Mouse (Mus musculus) c-Kit-positive CD71-negative TER-119-negative erythroid progenitor cells, embryonic 14.5 days (primary cell): ENCODE measurements around the gene Cavin1.
"Not testable (repeated sequence)": the region's sequence is repeated elsewhere in the genome, so short reads cannot be mapped to it uniquely, and the experiment has no call there.

Source experiments
- DNase-seq: peaks from one replicate; pipeline ENCODE4 v3.0.0-alpha.2; 2013; ENCODE audit warnings: low read depth

The Cavin1 gene

GRCm38 (mm10) chr11:100970557-100970937, at the start of gene Cavin1:
Gene Cavin1, minus strand, starts transcription at chr11:100970887.
- no peak for DNase-seq

GRCm38 (mm10) chr11:101011641-101012040, 41.0 kb upstream of the Cavin1 start:
- no peak for DNase-seq

- DNase-seq = peak; percentile 48
Measured at GRCm38 (mm10) chr11:101009888-101010784, 39.4 kb upstream of the Cavin1 start.

DNA sequence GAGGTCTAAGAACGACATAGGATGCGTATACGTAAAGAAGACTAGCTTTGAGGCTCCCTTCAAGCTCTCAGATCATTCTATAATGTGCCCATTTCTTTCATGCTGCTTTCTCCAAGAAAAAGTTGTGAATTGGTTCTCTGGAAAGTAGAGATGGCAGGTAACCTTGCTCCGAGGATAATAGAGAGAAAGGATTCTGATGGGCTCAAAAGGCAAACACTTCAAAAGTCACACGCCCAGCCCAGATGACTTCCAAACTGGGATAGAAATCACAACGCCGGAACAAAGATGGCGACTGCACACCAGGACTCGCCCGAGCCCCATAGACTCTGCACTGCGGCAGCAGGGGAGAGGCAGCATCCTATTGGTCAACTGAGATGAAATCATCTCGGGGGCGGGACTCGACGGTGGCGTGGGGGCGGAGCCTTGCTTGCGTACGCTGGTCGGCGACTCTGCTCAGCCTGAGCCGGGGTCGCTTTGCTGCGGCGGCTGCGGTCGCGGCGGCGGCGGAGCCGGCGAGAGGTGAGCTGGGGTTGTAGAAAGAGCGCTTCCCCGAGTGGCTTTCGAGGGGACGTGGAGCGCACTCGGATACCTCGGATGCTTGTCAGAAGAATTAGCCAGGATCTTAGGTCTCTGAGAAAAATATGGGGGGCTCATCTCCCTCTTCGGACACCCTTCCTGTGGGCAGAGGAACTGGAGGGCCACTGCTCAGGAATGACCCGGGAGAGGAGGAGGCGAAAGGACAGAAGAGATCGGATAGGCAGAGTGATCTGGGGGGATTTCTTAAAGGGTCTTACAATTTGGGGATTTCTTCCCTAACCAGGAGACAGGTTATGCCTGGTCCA, 38.6 kb upstream of the Cavin1 start, which contains the start of gene Atp6v0a1:
Atp6v0a1 (plus strand) TSS at position 407 of the 842 bp plus-strand sequence.
- DNase-seq = peak; percentile 92

- peak; percentile 82 for DNase-seq
Measured at GRCm38 (mm10) chr11:101008206-101009045, 37.7 kb upstream of the Cavin1 start.

GRCm38 (mm10) chr11:101003025-101003685, 32.5 kb upstream of the Cavin1 start:
- DNase-seq = no peak

DNA sequence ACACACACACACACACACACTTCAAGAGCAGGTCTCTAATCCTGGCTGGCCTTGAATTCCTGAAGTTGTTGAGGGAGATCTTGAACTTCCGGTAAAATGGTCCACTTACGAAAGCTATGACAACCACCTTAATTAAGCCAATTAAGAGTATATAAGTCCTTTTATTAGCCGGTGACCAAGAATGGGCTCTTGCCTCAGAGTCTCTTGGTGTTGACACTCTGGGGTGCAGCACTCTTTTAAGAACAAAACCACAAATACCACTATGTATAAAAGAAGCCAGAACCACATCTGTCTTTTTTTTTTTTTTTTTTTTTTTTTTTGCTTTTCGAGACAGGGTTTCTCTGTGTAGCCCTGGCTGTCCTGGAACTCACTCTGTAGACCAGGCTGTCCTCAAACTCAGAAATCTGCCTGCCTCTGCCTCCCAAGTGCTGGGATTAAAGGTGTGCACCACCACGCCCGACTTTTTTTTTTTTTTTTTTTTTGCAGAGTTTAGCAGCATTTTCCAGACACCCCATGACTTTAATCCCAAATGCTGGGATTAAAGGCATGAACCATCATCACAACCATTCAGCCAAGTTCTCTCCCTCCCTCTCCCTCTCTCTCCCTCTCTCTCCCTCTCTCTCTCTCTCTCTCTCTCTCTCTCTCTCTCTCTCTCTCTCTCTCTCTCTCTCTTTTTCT, 31.3 kb upstream of the Cavin1 start:
- not testable (repeated sequence) for DNase-seq

GRCm38 (mm10) chr11:100999254-100999653, 28.6 kb upstream of the Cavin1 start:
- DNase-seq = no peak

DNA sequence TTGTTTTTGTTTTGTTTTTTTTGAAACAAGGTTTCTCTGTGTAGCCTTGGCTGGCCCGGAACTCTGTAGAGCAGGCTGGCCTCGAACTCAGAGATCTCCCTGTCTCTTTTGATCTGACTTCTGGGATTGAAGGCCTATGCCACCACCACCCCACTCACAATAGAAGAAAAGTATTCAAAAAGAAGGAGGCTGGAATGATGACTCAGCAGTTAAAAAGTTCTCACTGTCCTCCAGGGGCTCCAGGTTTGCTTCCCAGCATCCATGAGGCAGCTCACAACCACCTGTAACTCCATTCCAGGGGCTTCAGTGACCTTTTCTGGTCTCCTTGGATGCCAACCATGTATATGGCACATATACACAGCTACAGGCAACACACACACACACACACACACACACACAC, 28.1 kb upstream of the Cavin1 start:
- DNase-seq = no peak

DNA sequence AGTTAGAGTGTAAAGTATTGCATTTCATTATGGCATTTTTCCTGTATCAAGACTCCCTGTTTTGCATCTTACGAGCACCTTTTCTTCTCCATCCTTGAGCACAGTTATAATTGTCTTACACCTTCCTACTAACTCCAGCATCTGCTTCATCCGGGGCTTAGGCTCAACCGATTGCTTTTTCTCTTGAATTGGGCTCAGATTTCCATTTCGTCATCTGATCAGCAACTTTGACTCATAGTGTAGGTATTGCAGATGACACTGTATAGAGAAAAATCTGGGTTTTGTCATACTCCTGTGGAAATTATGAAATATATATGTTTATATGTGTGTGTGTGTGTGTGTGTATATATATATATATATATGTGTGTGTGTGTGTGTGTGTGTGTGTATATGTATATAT, 25.8 kb upstream of the Cavin1 start:
- no peak for DNase-seq

- no peak for DNase-seq
Measured at GRCm38 (mm10) chr11:100994655-100995054, 24.0 kb upstream of the Cavin1 start.

DNA sequence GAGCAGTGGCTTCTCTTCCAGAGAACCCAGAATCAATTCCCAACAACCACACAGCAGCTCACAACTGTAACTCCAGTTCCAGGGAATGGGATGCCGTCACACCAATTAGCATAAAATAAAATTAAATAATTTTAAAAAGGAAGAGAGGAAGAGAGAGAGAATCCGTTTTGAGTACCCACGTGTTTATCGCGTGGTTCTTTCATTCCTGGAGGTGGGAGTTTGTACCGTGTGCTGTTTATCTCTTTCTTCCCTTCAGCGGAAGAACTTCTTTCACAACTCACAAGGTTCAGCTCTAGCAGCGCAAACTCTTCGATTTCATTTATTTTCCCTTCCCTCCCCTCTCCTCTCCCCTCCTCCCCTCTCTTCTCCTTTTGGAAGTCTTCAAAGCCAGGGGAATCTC, 23.5 kb upstream of the Cavin1 start:
- no peak for DNase-seq

GRCm38 (mm10) chr11:100993437-100993836, 22.8 kb upstream of the Cavin1 start:
- no peak for DNase-seq

- no peak for DNase-seq
Measured at GRCm38 (mm10) chr11:100991027-100991534, 20.4 kb upstream of the Cavin1 start.

GRCm38 (mm10) chr11:100989666-100990065, 19.0 kb upstream of the Cavin1 start:
- no peak for DNase-seq

- DNase-seq = no peak
Measured at GRCm38 (mm10) chr11:100988674-100989073, 18.0 kb upstream of the Cavin1 start.

DNA sequence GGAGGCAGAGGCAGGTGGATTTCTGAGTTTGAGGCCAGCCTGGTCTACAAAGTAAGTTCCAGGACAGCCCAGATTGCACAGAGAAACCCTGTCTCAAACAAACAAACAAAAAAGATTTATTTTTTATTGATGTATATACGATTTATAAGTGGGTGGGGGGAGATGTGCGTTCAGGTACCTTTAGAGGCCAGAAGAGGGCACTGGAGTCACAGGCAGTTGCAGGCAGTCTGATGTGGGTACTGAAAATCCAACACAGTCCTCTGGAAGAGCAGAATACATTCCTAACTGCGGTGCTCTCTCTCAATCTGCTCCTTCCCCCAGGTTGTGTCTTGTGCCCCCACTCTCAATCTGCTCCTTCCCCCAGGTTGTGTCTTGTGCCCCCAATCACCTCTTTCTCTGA, 14.9 kb upstream of the Cavin1 start:
- DNase-seq = no peak

DNA sequence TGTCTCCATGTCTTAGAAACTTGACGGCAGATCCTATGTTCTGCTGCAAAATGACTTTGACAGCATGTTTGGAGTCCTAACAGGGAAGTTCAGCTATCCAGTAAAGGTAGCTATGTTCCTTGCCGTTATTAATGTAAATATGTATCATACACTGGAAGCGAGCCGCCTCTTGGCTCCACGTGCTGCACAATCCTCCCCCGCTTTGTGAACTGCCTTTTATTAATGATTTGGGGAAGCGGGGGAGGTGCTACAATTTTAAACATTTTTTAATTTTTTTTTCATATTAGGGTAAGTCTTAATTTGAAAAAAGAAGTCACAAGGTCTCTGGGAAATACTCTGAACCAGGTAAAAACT, 13.1 kb upstream of the Cavin1 start:
- no peak for DNase-seq

- peak; percentile 70 for DNase-seq
Measured at GRCm38 (mm10) chr11:100983125-100983777, 12.6 kb upstream of the Cavin1 start.

DNA sequence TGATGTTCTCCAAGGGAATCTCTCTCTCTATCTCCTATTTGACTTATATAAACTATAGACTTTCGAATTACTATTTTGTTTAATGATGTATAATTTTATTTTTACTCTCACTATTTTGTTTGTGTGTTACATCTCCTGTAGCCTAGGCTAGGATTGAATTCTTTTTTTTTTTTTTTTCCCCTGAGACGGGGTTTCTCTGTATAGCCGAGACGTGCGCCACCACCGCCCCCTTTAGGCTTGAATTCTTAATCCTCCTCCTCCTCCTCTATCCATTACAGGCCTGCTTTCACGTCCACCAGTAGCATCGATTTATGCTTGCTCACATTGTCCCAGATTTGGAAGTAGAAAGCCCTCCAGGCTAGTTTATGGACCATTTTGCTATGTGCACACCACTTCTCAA, 11.4 kb upstream of the Cavin1 start:
- no peak for DNase-seq
